Mouse (Mus musculus) induced T-regulatory cell, adult 2 months (primary cell): ENCODE data around the gene Emp1.

Experiments
- DNase-seq: peaks from one replicate; pipeline ENCODE4 v3.0.0-alpha.2; 2012; ENCODE audit warnings: low read depth

Gene Emp1

GRCm38 (mm10) chr6:135412649-135413048, 50.3 kb downstream of the Emp1 start:
- DNase-seq, result no peak

- DNase-seq, result peak; percentile 66
These were observed 55.1 kb downstream of the Emp1 start for GRCm38 (mm10) chr6:135417459-135417858.

- peak; percentile 57 for DNase-seq
These were observed 56.0 kb downstream of the Emp1 start for GRCm38 (mm10) chr6:135418223-135418824.

GRCm38 (mm10) chr6:135428246-135428645, 65.9 kb downstream of the Emp1 start:
- no peak for DNase-seq

- DNase-seq, result no peak
These were observed 67.0 kb downstream of the Emp1 start for GRCm38 (mm10) chr6:135429268-135429909.

GRCm38 (mm10) chr6:135430441-135430970, 68.2 kb downstream of the Emp1 start:
- DNase-seq, result no peak
